Mouse (Mus musculus) brain, embryonic 14.5 days (tissue): ENCODE measurements around the gene Fpr1.

Experiments
- CTCF ChIP-seq: fragments of 200-500 bp; IDR thresholded peaks from 2 replicates; pipeline ENCODE4 v1.5.1; 2012; ENCODE audit warnings: inconsistent platforms, mild to moderate bottlenecking, moderate library complexity, borderline replicate concordance; ENCODE audit not compliant: insufficient read depth, insufficient read length; ENCODE audit errors: extremely low read depth
- POLR2A ChIP-seq: fragments of 200-500 bp; IDR thresholded peaks from 2 replicates; pipeline ENCODE4 v1.6.1; 2012; ENCODE audit warnings: mild to moderate bottlenecking, inconsistent platforms, borderline replicate concordance; ENCODE audit not compliant: poor library complexity, insufficient read depth, insufficient read length, severe bottlenecking; ENCODE audit errors: extremely low read depth

DNA sequence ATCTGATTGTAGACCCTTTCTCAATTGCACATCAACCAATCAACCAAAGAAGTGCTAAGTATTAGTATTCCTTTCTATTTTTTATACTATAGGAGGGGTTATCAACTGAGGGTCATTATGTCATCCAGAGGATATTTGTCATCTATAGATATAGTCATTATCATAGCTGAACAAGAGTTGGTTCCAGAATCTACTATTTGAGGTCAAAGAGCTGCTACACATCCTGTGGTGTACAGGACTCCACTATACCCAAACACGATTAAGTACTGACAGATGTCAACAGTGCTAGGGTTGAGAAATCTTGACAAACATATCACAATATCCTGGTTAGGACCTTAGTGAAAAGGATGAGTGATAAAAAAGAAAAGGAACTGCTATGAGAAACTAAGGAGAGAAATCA, 33.6 kb upstream of the Fpr1 start:
- no peak for TF ChIP-seq CTCF
- no peak for TF ChIP-seq POLR2A
